In genomic region chr8:91117537-91117936, GRCm38 (mm10) we compare ENCODE assay signal across 13 mouse cellular contexts. TPM values are rescaled to one million over a fixed set of nuclear protein-coding genes. Genes with fewer than 3 reads are reported as not detected.
A peak's percentile ranks its signal among the peaks of the same experiment; 100 is the strongest.
DNase-seq lines count a peak whose midpoint lies in the region; ATAC-seq and TF ChIP-seq lines count a peak whose summit lies in the region.
"Had no signal": no experiment of that assay in that cellular context is flagged by ENCODE, and none has a peak within 500 bp of the region (broad histone marks: within the 10 kb centered on the region; RNA-seq: fewer than 3 reads in every experiment).

No protein-coding gene starts in this region.

- H3K9ac ChIP-seq in forebrain, postnatal 0 days: no peak overlapping the region
- no peak overlapping the region for H3K9ac ChIP-seq in forebrain, embryonic 15.5 days (replicated peaks)
- no peak overlapping the region for H3K9ac ChIP-seq in liver, postnatal 0 days (replicated peaks)
- H3K9ac ChIP-seq in liver, embryonic 11.5 days (ENCODE audit: low read depth, low read length): no peak overlapping the region
- no peak overlapping the region for H3K9ac ChIP-seq in ES-Bruce4 (ENCODE audit: low read depth, poor library complexity, severe bottlenecking)
- H3K9ac ChIP-seq: forebrain, embryonic 12.5 days; liver, embryonic 15.5 days; stomach, embryonic 15.5 days had no signal

- no peaks in the 10 kb centered on the region for H3K9me3 ChIP-seq in forebrain, postnatal 0 days (ENCODE audit: low read length)
- no peaks in the 10 kb centered on the region for H3K9me3 ChIP-seq in forebrain, embryonic 15.5 days
- no peaks in the 10 kb centered on the region for H3K9me3 ChIP-seq in liver, postnatal 0 days (ENCODE audit: low read length)
- H3K9me3 ChIP-seq in liver, embryonic 11.5 days (ENCODE audit: control insufficient read depth, low read length): no peaks in the 10 kb centered on the region
- no peaks in the 10 kb centered on the region for H3K9me3 ChIP-seq in ES-Bruce4 (replicated peaks; ENCODE audit: control insufficient read depth, insufficient read depth, low read length, poor library complexity, severe bottlenecking)
- no peaks in the 10 kb centered on the region for H3K9me3 ChIP-seq in limb, embryonic 10.5 days (replicated peaks)
- H3K9me3 ChIP-seq: forebrain, embryonic 12.5 days; liver, embryonic 15.5 days; stomach, embryonic 15.5 days had no signal

- TF ChIP-seq EP300 in liver, postnatal 0 days (IDR thresholded peaks at IDR 0.05; ENCODE audit: low read depth): no peak
- no peak for TF ChIP-seq EP300 in ES-Bruce4 (IDR thresholded peaks at IDR 0.05; ENCODE audit: insufficient read depth, low read depth, low read length)

- no peak overlapping the region for H3K4me3 ChIP-seq in forebrain, postnatal 0 days (ENCODE audit: low read depth, low read length)
- H3K4me3 ChIP-seq in forebrain, embryonic 15.5 days: no peak overlapping the region
- H3K4me3 ChIP-seq in liver, postnatal 0 days (ENCODE audit: low read depth, low read length): no peak overlapping the region
- no peak overlapping the region for H3K4me3 ChIP-seq in liver, embryonic 11.5 days (ENCODE audit: low read depth, low read length)
- no peak overlapping the region for H3K4me3 ChIP-seq in ES-Bruce4 (ENCODE audit: low read depth, low read length)
- H3K4me3 ChIP-seq in limb, embryonic 10.5 days: no peak overlapping the region
- H3K4me3 ChIP-seq: forebrain, embryonic 12.5 days; liver, embryonic 15.5 days; stomach, embryonic 15.5 days had no signal

- TF ChIP-seq POLR2A in ES-Bruce4 (IDR thresholded peaks at IDR 0.05; ENCODE audit: insufficient read depth, low read length): no peak

- H3K36me3 ChIP-seq in forebrain, postnatal 0 days (ENCODE audit: insufficient read depth): peaks cover 63% of the 10 kb centered on the region
- H3K36me3 ChIP-seq in forebrain, embryonic 15.5 days: peaks cover 85% of the 10 kb centered on the region
- peaks cover 54% of the 10 kb centered on the region for H3K36me3 ChIP-seq in liver, postnatal 0 days (replicated peaks; ENCODE audit: insufficient read depth, low read length)
- H3K36me3 ChIP-seq in liver, embryonic 11.5 days (ENCODE audit: control insufficient read depth, insufficient read depth, low read length): peaks cover 14% of the 10 kb centered on the region; the same call in 1 of the 2 replicates
- peaks cover 36% of the 10 kb centered on the region for H3K36me3 ChIP-seq in ES-Bruce4 (ENCODE audit: control insufficient read depth, insufficient read depth, low read length, poor library complexity, severe bottlenecking)
- peaks cover 66% of the 10 kb centered on the region for H3K36me3 ChIP-seq in limb, embryonic 10.5 days

- no peaks in the 10 kb centered on the region for H3K4me1 ChIP-seq in forebrain, postnatal 0 days (ENCODE audit: insufficient read depth)
- H3K4me1 ChIP-seq in forebrain, embryonic 15.5 days: no peaks in the 10 kb centered on the region
- no peaks in the 10 kb centered on the region for H3K4me1 ChIP-seq in liver, postnatal 0 days (ENCODE audit: insufficient read depth)
- no peaks in the 10 kb centered on the region for H3K4me1 ChIP-seq in liver, embryonic 11.5 days (replicated peaks; ENCODE audit: control insufficient read depth, insufficient read depth, low read length)
- H3K4me1 ChIP-seq in ES-Bruce4 (ENCODE audit: control insufficient read depth, insufficient read depth, low read length): no peaks in the 10 kb centered on the region
- no peaks in the 10 kb centered on the region for H3K4me1 ChIP-seq in limb, embryonic 10.5 days
- H3K4me1 ChIP-seq: forebrain, embryonic 12.5 days; liver, embryonic 15.5 days; stomach, embryonic 15.5 days had no signal

- 93% methylated on average over 4 of the region's 4 CpGs for WGBS in forebrain, postnatal 0 days
- WGBS in forebrain, embryonic 15.5 days: 92% methylated on average over 4 of the region's 4 CpGs
- 94% methylated on average over 4 of the region's 4 CpGs for WGBS in liver, postnatal 0 days (ENCODE audit: insufficient replicate concordance)
- 88% methylated on average over 4 of the region's 4 CpGs for WGBS in liver, embryonic 11.5 days
- 92% methylated on average over 4 of the region's 4 CpGs for WGBS in limb, embryonic 10.5 days

- H3K27me3 ChIP-seq in forebrain, postnatal 0 days (ENCODE audit: insufficient read depth, low read length): no peaks in the 10 kb centered on the region
- H3K27me3 ChIP-seq in forebrain, embryonic 15.5 days: no peaks in the 10 kb centered on the region
- no peaks in the 10 kb centered on the region for H3K27me3 ChIP-seq in liver, postnatal 0 days (ENCODE audit: insufficient read depth, low read length)
- H3K27me3 ChIP-seq in liver, embryonic 11.5 days (replicated peaks; ENCODE audit: control insufficient read depth, insufficient read depth, low read length): no peaks in the 10 kb centered on the region
- no peaks in the 10 kb centered on the region for H3K27me3 ChIP-seq in ES-Bruce4 (ENCODE audit: control insufficient read depth, insufficient read depth, low read length, poor library complexity, severe bottlenecking)
- no peaks in the 10 kb centered on the region for H3K27me3 ChIP-seq in limb, embryonic 10.5 days (ENCODE audit: low read depth, poor library complexity, severe bottlenecking)
- H3K27me3 ChIP-seq: forebrain, embryonic 12.5 days; liver, embryonic 15.5 days; stomach, embryonic 15.5 days had no signal

- no peak for ATAC-seq in forebrain, postnatal 0 days
- no peak for ATAC-seq in forebrain, embryonic 15.5 days (replicated peaks)
- ATAC-seq in liver, postnatal 0 days: no peak
- no peak for ATAC-seq in liver, embryonic 11.5 days (replicated peaks; ENCODE audit: low FRiP score)
- ATAC-seq in megakaryocyte-erythroid progenitor cell, adult 5-6 weeks (replicated peaks; ENCODE audit: low FRiP score, low TSS enrichment, poor library complexity, severe bottlenecking): 0 out of 2 replicates have a peak, but pooled peaks have one; percentile 52

- no peak for DNase-seq in forebrain, postnatal 0 days
- no peak for DNase-seq in liver, postnatal 0 days
- no peak for DNase-seq in liver, embryonic 11.5 days (ENCODE audit: low spot score)
- no peak for DNase-seq in urinary bladder, adult 18-20 months (ENCODE audit: low spot score in 2 of 2)
- no peak for DNase-seq in limb, embryonic 10.5 days (ENCODE audit: low spot score)
- DNase-seq: adrenal gland, postnatal 25 days; gastrocnemius, postnatal 36 days had no signal

- no peak overlapping the region for H3K27ac ChIP-seq in forebrain, postnatal 0 days (ENCODE audit: low read depth, low read length)
- no peak overlapping the region for H3K27ac ChIP-seq in forebrain, embryonic 15.5 days (replicated peaks)
- H3K27ac ChIP-seq in liver, postnatal 0 days (ENCODE audit: low read depth): no peak overlapping the region
- no peak overlapping the region for H3K27ac ChIP-seq in liver, embryonic 11.5 days (ENCODE audit: low read depth, low read length)
- H3K27ac ChIP-seq in ES-Bruce4 (ENCODE audit: insufficient read depth, low read length): no peak overlapping the region
- H3K27ac ChIP-seq in limb, embryonic 10.5 days: no peak overlapping the region
- H3K27ac ChIP-seq: forebrain, embryonic 12.5 days; liver, embryonic 15.5 days; stomach, embryonic 15.5 days had no signal

- no peak overlapping the region for H3K4me2 ChIP-seq in forebrain, postnatal 0 days (ENCODE audit: low read depth)
- no peak overlapping the region for H3K4me2 ChIP-seq in forebrain, embryonic 15.5 days (replicated peaks)
- H3K4me2 ChIP-seq in liver, postnatal 0 days (ENCODE audit: low read depth, low read length): no peak overlapping the region
- no peak overlapping the region for H3K4me2 ChIP-seq in liver, embryonic 11.5 days
- H3K4me2 ChIP-seq: forebrain, embryonic 12.5 days; liver, embryonic 15.5 days; stomach, embryonic 15.5 days had no signal

- peak; percentile 24; the same call in 1 of the 2 replicates for TF ChIP-seq CTCF in forebrain, postnatal 0 days (IDR thresholded peaks at IDR 0.05; ENCODE audit: low read depth)
- peak; percentile 34; the same call in 1 of the 2 replicates for TF ChIP-seq CTCF in liver, postnatal 0 days (IDR thresholded peaks at IDR 0.05; ENCODE audit: low read depth)
- TF ChIP-seq CTCF in ES-Bruce4 (IDR thresholded peaks at IDR 0.05; ENCODE audit: low read depth, low read length): peak; percentile 1

RNA-seq across cellular contexts. Expression of gene Rbl2, which starts 47.7 kb away (rescaled TPM):
- 28.9 and 35.1 TPM in 2 replicates for total RNA-seq in forebrain, postnatal 0 days (2014; rRNA removed)
- polyA plus RNA-seq in forebrain, postnatal 0 days (2015; fragmentation: Nextera tagmentation; extraction: Ambion mirVana): 8.7 and 13.3 TPM in 2 replicates
- polyA plus RNA-seq in forebrain, embryonic 15.5 days (2015; fragmentation: Nextera tagmentation; extraction: Ambion mirVana): 20.5 and 22.0 TPM in 2 replicates
- polyA plus RNA-seq in liver, postnatal 0 days (2015; fragmentation: Nextera tagmentation; extraction: Ambion mirVana): 3.9 and 4.3 TPM in 2 replicates
- polyA plus RNA-seq in liver, embryonic 11.5 days (2014; fragmentation: Nextera tagmentation; extraction: Ambion mirVana): 14.6 and 17.7 TPM in 2 replicates
- 7.3 and 11.4 TPM in 2 replicates for polyA plus RNA-seq in ES-Bruce4 (2011; ENCODE audit: insufficient read depth, insufficient read length, low read depth, missing spikeins)
- 38.9 and 65.8 TPM in 2 replicates for total RNA-seq in megakaryocyte-erythroid progenitor cell, adult 5-6 weeks (2014; fragmentation: Nextera tagmentation)
- 64.4 and 75.3 TPM in 2 replicates for total RNA-seq in megakaryocyte-erythroid progenitor cell, adult 5-6 weeks (2017)
- 4.4 and 6.2 TPM in 2 replicates for polyA plus RNA-seq in limb, embryonic 10.5 days (2016; fragmentation: Nextera tagmentation; extraction: Ambion mirVana)
